Mouse (Mus musculus) retina, embryonic 14.5 days (tissue): ENCODE measurements around the gene Nfatc2.

Source experiments
- DNase-seq: peaks from one replicate; pipeline ENCODE4 v3.0.0-alpha.2; 2015; ENCODE audit warnings: low spot score

The Nfatc2 gene

GRCm38 (mm10) chr2:168609653-168610248 lies 8.3 kb upstream of the Nfatc2 start:
- DNase-seq, result no peak

GRCm38 (mm10) chr2:168608125-168608564 lies 6.7 kb upstream of the Nfatc2 start:
- no peak for DNase-seq

- no peak for DNase-seq
These were observed 3.2 kb upstream of the Nfatc2 start for GRCm38 (mm10) chr2:168604655-168605070.

- no peak for DNase-seq
These were observed 907 bp upstream of the Nfatc2 start for GRCm38 (mm10) chr2:168602387-168602741.

- peak; percentile 53 for DNase-seq
These were observed 537 bp downstream of the Nfatc2 start for GRCm38 (mm10) chr2:168600750-168601490.

- no peak for DNase-seq
These were observed 5.8 kb downstream of the Nfatc2 start for GRCm38 (mm10) chr2:168595693-168596092.

GRCm38 (mm10) chr2:168593676-168594075 lies 7.8 kb downstream of the Nfatc2 start:
- DNase-seq, result no peak

GRCm38 (mm10) chr2:168593004-168593403 lies 8.5 kb downstream of the Nfatc2 start:
- peak; percentile 29 for DNase-seq

GRCm38 (mm10) chr2:168591076-168591475 lies 10.4 kb downstream of the Nfatc2 start:
- no peak for DNase-seq

GRCm38 (mm10) chr2:168590556-168590955 lies 10.9 kb downstream of the Nfatc2 start:
- no peak for DNase-seq

- peak; percentile 47 for DNase-seq
These were observed 11.3 kb downstream of the Nfatc2 start for GRCm38 (mm10) chr2:168590168-168590551.

GRCm38 (mm10) chr2:168589368-168590167 lies 11.9 kb downstream of the Nfatc2 start:
- peak; percentile 31 for DNase-seq

- DNase-seq, result no peak
These were observed 12.7 kb downstream of the Nfatc2 start for GRCm38 (mm10) chr2:168588591-168589367.

GRCm38 (mm10) chr2:168587159-168587558 lies 14.3 kb downstream of the Nfatc2 start:
- no peak for DNase-seq

GRCm38 (mm10) chr2:168586512-168586911 lies 14.9 kb downstream of the Nfatc2 start:
- no peak for DNase-seq

GRCm38 (mm10) chr2:168584857-168585256 lies 16.6 kb downstream of the Nfatc2 start:
- DNase-seq, result no peak

- DNase-seq, result no peak
These were observed 17.0 kb downstream of the Nfatc2 start for GRCm38 (mm10) chr2:168584408-168584807.

- DNase-seq, result no peak
These were observed 18.4 kb downstream of the Nfatc2 start for GRCm38 (mm10) chr2:168583084-168583483.

- DNase-seq, result no peak
These were observed 20.1 kb downstream of the Nfatc2 start for GRCm38 (mm10) chr2:168581207-168581854.

GRCm38 (mm10) chr2:168580295-168580915 lies 21.1 kb downstream of the Nfatc2 start:
- no peak for DNase-seq

- no peak for DNase-seq
These were observed 21.8 kb downstream of the Nfatc2 start for GRCm38 (mm10) chr2:168579601-168580130.
